Mouse (Mus musculus) bone marrow, adult 2 months (tissue): ENCODE measurements around the gene Vwa5b2. TPM values are rescaled to one million over a fixed set of nuclear protein-coding genes. Genes with fewer than 3 reads are reported as not detected.

Experiments
- H3K27ac ChIP-seq: fragments of 200-500 bp; 2 replicates; pipeline ENCODE4 v1.5.1; 2012; ENCODE audit warnings: low read depth, mild to moderate bottlenecking, control low read depth, inconsistent platforms, low read length; ENCODE audit not compliant: control insufficient read depth, poor library complexity, insufficient read depth
- H3K4me1 ChIP-seq: fragments of 200-500 bp; 2 replicates; pipeline ENCODE4 v1.6.1; 2011; ENCODE audit warnings: low read length; ENCODE audit not compliant: control insufficient read depth, insufficient read depth
- H3K4me3 ChIP-seq: fragments of 200-500 bp; replicated peaks from 2 replicates; pipeline ENCODE3; 2011; ENCODE audit warnings: mild to moderate bottlenecking, low read depth, low read length, control low read depth; ENCODE audit not compliant: control insufficient read depth
- CTCF ChIP-seq: fragments of 200-500 bp; IDR thresholded peaks from 2 replicates; pipeline ENCODE4 v1.5.1; 2011; ENCODE audit warnings: low read length, control low read depth; ENCODE audit not compliant: control insufficient read depth, insufficient read depth
- POLR2A ChIP-seq: fragments of 200-500 bp; IDR thresholded peaks from 2 replicates; pipeline ENCODE4 v1.6.1; 2011; ENCODE audit warnings: low read depth, mild to moderate bottlenecking, control low read depth, low read length, borderline replicate concordance; ENCODE audit not compliant: control insufficient read depth
- WGBS: fragments of 180-500 bp; shearing (Covaris S2); methylation state at CpG from one replicate; pipeline ENCODE4 v1.1.7; 2018; 5-methylcytosine and 5-hydroxymethylcytosine counted together
- polyA plus RNA-seq: library from polyadenylated mRNA; stranded (reverse); fragments of >200 nt; gene quantifications from 2 replicates; pipeline ENCODE4 v1.2.4, GENCODE M21; 2011; ENCODE audit warnings: low replicate concordance; ENCODE audit not compliant: missing spikeins, insufficient read depth, insufficient read length

Gene Vwa5b2
- polyA plus RNA-seq, 1 experiment, result not detected

DNA sequence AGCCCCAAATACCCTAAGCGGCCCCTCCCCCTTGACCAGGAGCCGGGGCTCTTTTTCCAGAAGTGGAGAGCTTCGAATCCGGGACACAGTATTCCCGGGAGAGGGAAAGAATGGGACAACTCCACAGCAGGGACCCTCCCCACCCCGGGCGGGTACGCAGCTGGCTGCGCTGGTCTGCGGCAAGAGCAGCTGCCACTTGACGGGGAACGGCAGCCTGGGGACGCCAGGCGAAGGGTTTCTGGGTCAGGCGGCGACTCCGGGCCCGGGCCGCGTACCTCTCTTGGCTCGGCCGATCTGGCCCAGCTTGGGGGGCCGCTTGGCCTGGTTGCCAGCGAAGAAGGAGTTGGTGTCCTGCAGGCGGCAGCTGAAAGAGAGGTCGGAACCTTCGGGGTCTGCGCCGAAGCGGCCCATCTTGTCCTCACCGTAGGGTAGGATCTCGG lies 31.5 kb downstream of the Vwa5b2 start:
- WGBS, result 1% methylated on average over 32 of the region's 32 CpGs
- Histone ChIP-seq H3K4me1 (no peaks in the 10 kb centered on the region; the same call in 1 of the 2 replicates), H3K27ac (no peak overlapping the region), H3K4me3 (peak overlapping the region; percentile 47)
- TF ChIP-seq CTCF (no peak), POLR2A (no peak)

DNA sequence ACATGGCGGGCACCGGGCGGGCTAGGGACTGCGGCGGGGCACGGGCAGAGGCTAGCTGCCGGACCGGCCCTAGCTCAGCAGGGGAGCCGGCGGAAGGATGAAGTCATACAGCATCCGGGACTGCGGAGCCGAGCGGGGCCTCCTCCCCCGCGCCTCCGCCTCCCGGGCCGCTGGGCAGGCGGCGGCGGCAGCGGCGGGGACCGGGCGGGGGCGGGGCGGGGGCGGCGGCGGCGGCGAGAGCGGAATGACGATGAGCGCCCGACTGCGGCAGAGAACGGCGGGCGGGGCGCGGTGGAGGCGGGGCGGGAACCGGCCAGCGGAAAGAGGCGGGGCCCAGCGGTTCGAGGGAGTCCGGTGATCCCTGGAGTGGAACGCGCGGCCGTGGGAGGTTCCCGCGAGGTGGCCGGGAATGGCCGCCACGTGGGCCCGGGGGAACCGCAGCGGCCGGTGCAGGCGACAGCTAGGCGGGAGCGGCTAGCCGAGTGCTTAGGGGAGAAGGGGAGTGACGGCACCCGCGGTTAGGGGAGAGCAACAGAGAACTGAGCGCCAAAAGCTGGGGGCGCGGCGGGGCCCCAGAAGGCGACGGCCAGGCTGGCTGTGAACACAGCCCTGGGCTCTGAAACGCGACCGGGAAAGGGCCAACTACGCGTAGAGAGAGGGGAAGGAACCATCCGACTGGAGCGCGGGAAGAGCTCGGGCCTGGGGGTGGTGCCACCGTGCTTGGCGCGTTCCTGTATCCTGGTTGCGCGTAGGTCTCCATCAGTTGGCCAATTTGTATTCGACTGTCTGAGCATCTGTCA lies 32.1 kb downstream of the Vwa5b2 start, which contains the start of gene Camk2n2:
TSS of gene Camk2n2 (minus strand) at position 97 of the 800 bp plus-strand sequence.
- TF ChIP-seq CTCF (no peak), POLR2A (no peak)
- Histone ChIP-seq H3K4me1 (no peaks in the 10 kb centered on the region; the same call in 1 of the 2 replicates), H3K27ac (peak within 1 kb of the TSS; percentile 24; the same call in 1 of the 2 replicates), H3K4me3 (peak within 1 kb of the TSS; percentile 65)
- WGBS, result under 1% methylated on average over 81 of the region's 92 CpGs

DNA sequence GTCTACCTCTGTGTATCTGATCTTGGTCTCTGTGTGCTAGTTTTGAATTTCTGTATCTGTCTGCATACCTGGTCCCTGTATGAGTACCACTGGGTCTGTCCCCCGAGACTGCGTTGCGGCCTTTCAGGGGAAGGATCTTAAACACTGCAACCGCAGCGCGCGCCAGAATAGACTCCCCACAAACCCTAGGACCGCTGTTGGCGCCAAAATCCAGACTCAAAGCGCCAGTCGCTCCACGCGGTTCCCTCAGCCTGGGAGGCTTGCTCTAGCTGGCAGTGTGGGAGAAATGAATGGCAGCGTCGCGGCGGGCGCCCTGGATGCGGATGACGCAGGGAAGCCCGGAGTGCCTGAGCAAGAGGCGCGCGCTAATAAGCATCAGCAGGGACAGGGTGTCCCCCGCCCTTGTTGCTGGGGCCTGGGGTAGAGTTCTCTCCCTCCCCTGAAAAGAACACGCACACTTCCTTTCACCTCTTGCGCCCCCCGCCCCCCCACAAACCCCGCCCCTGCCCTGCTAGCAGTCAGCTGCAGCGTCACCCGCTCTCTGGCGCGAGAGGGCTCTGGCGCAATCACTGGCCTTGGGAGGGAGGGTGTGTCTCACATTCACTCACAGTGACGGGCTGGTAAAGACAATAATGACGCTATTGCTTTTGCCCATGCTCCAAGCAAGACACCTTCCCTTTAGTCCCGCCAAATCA lies 32.9 kb downstream of the Vwa5b2 start:
- no peak overlapping the region for H3K27ac ChIP-seq

DNA sequence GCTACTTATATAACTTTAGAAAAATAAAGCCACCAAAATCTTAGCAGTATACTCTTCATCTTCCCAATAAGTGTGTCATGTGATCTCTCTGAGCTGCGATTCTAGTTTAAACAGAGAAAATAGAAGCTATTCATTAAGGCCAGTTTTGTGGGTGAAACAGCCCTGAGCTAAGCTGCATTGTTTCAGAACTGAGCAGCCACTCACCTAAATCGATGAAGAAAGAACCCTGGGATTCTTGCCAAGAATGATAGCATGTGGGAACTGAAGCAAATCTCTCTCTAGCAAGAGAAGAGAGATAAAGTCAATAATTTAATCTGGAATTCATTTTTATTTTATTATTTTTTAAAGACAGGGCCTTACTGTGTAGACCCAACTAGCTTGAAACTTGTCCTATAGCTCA lies 33.9 kb downstream of the Vwa5b2 start:
- no peak for TF ChIP-seq CTCF
- no peak for TF ChIP-seq POLR2A
- Histone ChIP-seq H3K27ac (no peak overlapping the region), H3K4me1 (no peaks in the 10 kb centered on the region; the same call in 1 of the 2 replicates), H3K4me3 (no peak overlapping the region)
- WGBS, result 49% methylated on average over 2 of the region's 2 CpGs

More for the DNA sequence above, 32.9 kb downstream of the Vwa5b2 start:
- Histone ChIP-seq H3K4me1 (no peaks in the 10 kb centered on the region; the same call in 1 of the 2 replicates), H3K4me3 (peak overlapping the region; percentile 65)
- under 1% methylated on average over 37 of the region's 37 CpGs for WGBS
- TF ChIP-seq CTCF (no peak), POLR2A (peak; percentile 33; the same call in 1 of the 2 replicates)

DNA sequence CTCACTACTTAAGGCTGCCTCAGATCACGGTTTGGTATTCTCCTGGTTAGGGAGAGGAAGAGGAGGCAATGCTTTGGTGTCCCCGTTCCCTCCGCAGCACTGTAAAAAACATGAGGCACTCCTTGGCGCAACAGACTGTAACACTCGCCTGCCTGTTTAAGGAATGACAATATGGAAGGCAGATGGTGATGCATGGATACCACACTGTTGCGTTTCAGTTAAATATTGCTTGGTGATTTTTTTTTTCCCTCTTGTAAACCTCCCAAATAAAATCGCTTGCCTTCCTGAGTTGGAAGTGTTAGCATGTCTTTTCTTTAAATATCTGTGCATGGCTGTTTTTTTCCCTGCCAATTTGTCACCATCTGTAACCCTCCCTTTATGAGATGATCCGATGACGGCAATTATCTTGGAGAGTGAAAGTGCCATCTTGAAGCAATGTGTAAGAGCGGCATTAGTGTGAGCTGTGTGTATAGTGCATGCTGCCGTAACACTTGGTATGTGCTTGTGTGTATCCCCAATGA lies 39.7 kb downstream of the Vwa5b2 start:
- WGBS, result 71% methylated on average over 11 of the region's 11 CpGs
- H3K27ac ChIP-seq, result no peak overlapping the region

DNA sequence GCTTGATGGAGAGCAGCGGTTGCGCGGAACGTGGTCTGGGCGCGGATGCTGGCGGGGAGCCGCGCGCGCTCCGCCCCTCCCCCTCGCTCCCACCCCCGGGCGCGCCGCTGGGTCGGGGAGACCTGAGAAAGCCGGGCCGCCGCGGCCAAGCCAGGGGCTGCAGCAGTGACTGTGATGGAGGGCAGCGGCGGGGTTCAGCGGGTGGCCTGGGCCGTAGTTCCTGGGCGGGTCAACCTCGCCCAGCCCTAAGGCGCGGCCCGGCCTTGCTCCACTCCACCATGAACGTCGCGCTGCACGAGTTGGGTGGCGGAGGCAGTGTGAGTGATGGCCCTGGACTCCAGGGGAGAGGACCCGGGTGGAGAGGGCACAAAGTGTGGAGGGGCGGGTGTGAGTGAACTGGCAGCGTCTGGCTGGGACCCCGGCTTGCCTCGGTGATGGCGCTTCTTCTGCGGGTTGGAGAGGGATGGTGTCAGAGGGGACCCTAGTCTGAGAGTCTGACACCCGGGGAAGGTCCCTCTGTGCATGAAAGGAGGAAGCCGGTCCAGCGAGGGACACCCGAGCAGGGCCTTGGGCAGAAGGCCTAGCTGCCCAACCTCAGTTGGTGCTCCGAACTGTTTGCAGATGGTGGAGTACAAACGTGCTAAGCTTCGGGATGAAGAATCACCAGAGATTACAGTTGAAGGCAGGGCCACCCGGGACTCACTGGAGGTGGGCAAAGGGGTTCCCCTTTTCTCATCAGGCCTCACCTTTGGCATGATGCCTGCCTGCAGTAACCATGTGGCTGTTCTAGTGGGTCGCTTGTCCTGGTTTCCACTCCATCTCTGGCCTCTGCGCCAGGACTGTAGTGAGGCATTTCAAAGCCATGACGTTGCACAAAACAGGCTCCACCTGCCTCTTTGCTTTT lies 40.7 kb downstream of the Vwa5b2 start, which contains the start of gene Ece2:
TSS of gene Ece2 (plus strand) at position 98 of the 904 bp plus-strand sequence.
- Histone ChIP-seq H3K4me3 (no peak within 1 kb of the TSS), H3K27ac (no peak within 1 kb of the TSS), H3K4me1 (no peaks in the 10 kb centered on the region)
- 10% methylated on average over 54 of the region's 54 CpGs for WGBS
- no peak for TF ChIP-seq CTCF
- TF ChIP-seq POLR2A, result no peak; the same call in 1 of the 2 replicates

More for the DNA sequence above, 39.7 kb downstream of the Vwa5b2 start:
- Histone ChIP-seq H3K4me1 (no peaks in the 10 kb centered on the region), H3K4me3 (no peak overlapping the region)
- TF ChIP-seq CTCF, result no peak
- TF ChIP-seq POLR2A, result no peak

DNA sequence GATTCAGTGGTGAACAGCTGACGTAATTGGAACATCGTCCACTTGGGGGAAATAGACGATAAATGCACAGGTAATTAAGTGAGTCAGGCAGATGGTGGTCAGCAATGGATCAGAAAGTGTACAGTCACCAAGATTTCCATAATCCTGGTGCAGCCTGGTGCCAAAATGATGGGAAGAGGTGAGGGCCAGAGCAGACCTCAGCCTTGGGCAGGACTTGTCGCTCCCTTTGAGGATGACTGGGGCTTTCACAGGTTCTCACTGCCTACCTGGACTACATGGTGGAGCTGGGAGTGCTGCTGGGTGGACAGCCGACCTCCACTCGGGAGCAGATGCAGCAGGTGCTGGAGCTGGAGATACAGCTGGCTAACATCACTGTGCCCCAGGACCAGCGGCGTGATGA lies 48.1 kb downstream of the Vwa5b2 start:
- WGBS, result 72% methylated on average over 8 of the region's 8 CpGs
- H3K4me1 ChIP-seq, result no peaks in the 10 kb centered on the region
- H3K27ac ChIP-seq, result no peak overlapping the region
- no peak overlapping the region for H3K4me3 ChIP-seq
- no peak for TF ChIP-seq CTCF

DNA sequence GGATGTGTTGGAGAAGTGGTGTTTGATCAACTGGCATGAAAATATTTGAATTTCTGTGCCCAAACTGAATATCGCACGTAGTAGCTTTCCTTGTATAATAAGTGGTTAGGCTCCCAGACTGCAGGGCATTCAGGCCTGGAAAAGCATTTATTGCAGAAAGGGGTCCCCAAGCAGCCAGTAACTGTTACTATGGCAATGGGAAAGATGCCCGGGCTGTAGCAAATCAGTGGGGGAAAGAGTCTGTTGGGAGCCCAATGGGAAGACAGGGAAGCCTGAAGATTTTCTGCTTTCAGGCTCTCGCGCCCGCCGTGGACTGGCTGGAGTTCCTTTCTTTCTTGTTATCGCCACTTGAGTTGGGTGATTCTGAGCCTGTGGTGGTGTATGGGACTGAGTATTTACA lies 49.1 kb downstream of the Vwa5b2 start:
- no peaks in the 10 kb centered on the region for H3K4me1 ChIP-seq
- 77% methylated on average over 8 of the region's 8 CpGs for WGBS
- H3K27ac ChIP-seq, result no peak overlapping the region
- TF ChIP-seq CTCF (no peak), POLR2A (no peak)
- no peak overlapping the region for H3K4me3 ChIP-seq
